Mouse (Mus musculus): ENCODE measurements around the gene Tysnd1. TPM values are rescaled to one million over a fixed set of nuclear protein-coding genes. Genes with fewer than 3 reads are reported as not detected.

Tysnd1 gene
- 8.8 TPM for polyA plus RNA-seq (2015; fragmentation: Illumina TruSeq; extraction: RNeasy Lipid Tissue Mini Kit (QIAGEN cat#74804); ENCODE audit: insufficient read depth, low replicate concordance)

GRCm38 (mm10) chr10:61694870-61695670 is at the start of gene Tysnd1:
Tysnd1 (plus strand) TSS chr10:61695514.

GRCm38 (mm10) chr10:61647790-61648736 is 47.3 kb upstream of the Tysnd1 start, which contains the start of gene Ppa1:
Ppa1 (plus strand) TSS chr10:61648552.

GRCm38 (mm10) chr10:61680015-61680913 is 15.1 kb upstream of the Tysnd1 start, which contains the start of gene Sar1a:
Sar1a (plus strand) TSS chr10:61680299.

GRCm38 (mm10) chr10:61714771-61715461 is 19.6 kb downstream of the Tysnd1 start, which contains the start of gene Aifm2:
Aifm2 (plus strand) TSS chr10:61715263.

Other genes starting within 250 kb of the Tysnd1 start
- 99.6 TPM for gene Eif4ebp2, start 242.9 kb upstream of the Tysnd1 start, polyA plus RNA-seq (2015; fragmentation: Illumina TruSeq; extraction: RNeasy Lipid Tissue Mini Kit (QIAGEN cat#74804); ENCODE audit: insufficient read depth, low replicate concordance)
- 5.6 TPM for gene Lrrc20, start 219.7 kb upstream of the Tysnd1 start, polyA plus RNA-seq (2015; fragmentation: Illumina TruSeq; extraction: RNeasy Lipid Tissue Mini Kit (QIAGEN cat#74804); ENCODE audit: insufficient read depth, low replicate concordance)
- not detected for gene Npffr1, start 100.0 kb upstream of the Tysnd1 start, polyA plus RNA-seq (2015; fragmentation: Illumina TruSeq; extraction: RNeasy Lipid Tissue Mini Kit (QIAGEN cat#74804); ENCODE audit: insufficient read depth, low replicate concordance)
- 33.8 TPM for gene Ppa1, start 47.0 kb upstream of the Tysnd1 start, polyA plus RNA-seq (2015; fragmentation: Illumina TruSeq; extraction: RNeasy Lipid Tissue Mini Kit (QIAGEN cat#74804); ENCODE audit: insufficient read depth, low replicate concordance)
- gene Sar1a, start 15.2 kb upstream of the Tysnd1 start, polyA plus RNA-seq (2015; fragmentation: Illumina TruSeq; extraction: RNeasy Lipid Tissue Mini Kit (QIAGEN cat#74804); ENCODE audit: insufficient read depth, low replicate concordance), result 168 TPM
- gene Aifm2, start 19.7 kb downstream of the Tysnd1 start, polyA plus RNA-seq (2015; fragmentation: Illumina TruSeq; extraction: RNeasy Lipid Tissue Mini Kit (QIAGEN cat#74804); ENCODE audit: insufficient read depth, low replicate concordance), result 2.7 TPM
- gene H2afy2, start 88.6 kb downstream of the Tysnd1 start, polyA plus RNA-seq (2015; fragmentation: Illumina TruSeq; extraction: RNeasy Lipid Tissue Mini Kit (QIAGEN cat#74804); ENCODE audit: insufficient read depth, low replicate concordance), result 1.4 TPM

Measured in spleen, adult 10 weeks (tissue).